Mouse (Mus musculus): ENCODE data around the gene Rab3ip. TPM values are rescaled to one million over a fixed set of nuclear protein-coding genes. Genes with fewer than 3 reads are reported as not detected.

Rab3ip gene
- total RNA-seq (2021), result 10 to 100 TPM; 43.3 to 44.8 TPM
- long read RNA-seq, experiment 1, transcript Rab3ip-203 (11 exons, 1,844 nt), result minor isoform, 17 of 78 reads
- long read RNA-seq, experiment 1, transcript Rab3ip-201 (10 exons, 2,690 nt), result major isoform, 39 of 78 reads
- long read RNA-seq, experiment 1, partial matches to known transcripts, result 6 of 78 reads
- long read RNA-seq, experiment 1, other reads (novel, unspliced or antisense), result 16 of 78 reads
- long read RNA-seq, experiment 2, transcript Rab3ip-203 (11 exons, 1,844 nt), result minor isoform, 17 of 55 reads
- long read RNA-seq, experiment 2, transcript Rab3ip-201 (10 exons, 2,690 nt), result major isoform, 24 of 55 reads
- long read RNA-seq, experiment 2, partial matches to known transcripts, result 5 of 55 reads
- long read RNA-seq, experiment 2, other reads (novel, unspliced or antisense), result 9 of 55 reads

DNA sequence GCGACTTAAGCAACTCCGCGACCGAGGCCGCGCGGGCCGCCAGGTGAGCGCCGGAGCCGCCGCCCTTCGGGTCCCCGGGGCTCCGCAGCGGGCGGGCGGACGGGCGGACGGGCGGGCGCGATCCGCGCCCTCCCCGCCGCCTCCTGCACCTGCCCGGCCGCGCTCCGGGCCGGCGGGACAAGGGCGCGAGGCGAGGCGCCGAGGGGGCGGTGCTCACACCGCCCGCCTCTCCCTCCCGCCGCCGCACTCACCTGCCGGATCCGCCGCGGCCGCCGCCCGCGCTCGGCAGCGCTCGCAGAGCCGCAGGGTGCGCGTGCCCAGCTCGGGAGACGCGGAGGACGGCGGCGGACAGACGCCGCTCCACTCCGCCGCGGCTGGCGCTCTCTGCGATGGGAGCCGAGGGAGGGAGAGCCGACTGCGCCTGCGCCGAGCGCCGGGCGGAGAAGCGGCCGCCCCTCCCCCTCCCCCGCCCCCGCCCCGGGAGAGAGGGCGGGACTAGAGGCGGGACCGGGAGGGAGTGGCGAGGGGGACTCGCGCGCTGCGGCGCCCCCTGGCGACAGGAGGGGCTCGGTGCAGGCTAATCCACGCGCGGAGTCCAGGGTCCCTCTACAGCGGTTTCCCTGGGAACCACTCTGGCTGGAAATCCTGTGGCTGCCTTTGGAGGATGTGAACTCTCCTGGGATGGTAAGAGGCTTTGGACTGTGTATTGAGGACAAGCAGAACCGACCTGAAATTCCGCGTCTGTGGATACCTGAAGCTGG, at the start of gene Rab3ip:
Rab3ip (minus strand) TSS at position 761 of the 761 bp plus-strand sequence.
- peak; percentile 85 to 91 for DNase-seq (ENCODE audit: low spot score in 2 of 2)

GRCm38 (mm10) chr10:116998716-116999455, 48.3 kb upstream of the Rab3ip start:
- DNase-seq (ENCODE audit: low spot score in 2 of 2), result no peak

DNA sequence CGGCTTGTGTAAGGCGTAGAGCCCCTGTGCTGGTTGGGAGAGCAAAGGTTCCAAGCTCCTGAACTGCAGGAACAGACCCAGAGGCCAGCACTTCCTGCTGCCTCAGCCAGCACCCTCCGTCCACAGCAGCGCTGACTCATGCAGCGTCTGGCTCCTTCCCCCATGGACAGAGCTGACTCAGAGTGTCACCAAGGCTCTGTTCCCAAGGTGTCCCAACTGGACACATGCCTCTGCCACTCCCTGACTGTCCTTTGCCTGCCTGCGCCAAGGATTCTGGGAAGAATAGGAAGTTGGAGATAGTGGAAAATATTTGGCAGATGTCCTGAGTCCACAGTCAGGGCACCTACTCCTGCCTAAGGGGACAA, 45.6 kb upstream of the Rab3ip start:
- DNase-seq (ENCODE audit: low spot score in 2 of 2), result no peak

DNA sequence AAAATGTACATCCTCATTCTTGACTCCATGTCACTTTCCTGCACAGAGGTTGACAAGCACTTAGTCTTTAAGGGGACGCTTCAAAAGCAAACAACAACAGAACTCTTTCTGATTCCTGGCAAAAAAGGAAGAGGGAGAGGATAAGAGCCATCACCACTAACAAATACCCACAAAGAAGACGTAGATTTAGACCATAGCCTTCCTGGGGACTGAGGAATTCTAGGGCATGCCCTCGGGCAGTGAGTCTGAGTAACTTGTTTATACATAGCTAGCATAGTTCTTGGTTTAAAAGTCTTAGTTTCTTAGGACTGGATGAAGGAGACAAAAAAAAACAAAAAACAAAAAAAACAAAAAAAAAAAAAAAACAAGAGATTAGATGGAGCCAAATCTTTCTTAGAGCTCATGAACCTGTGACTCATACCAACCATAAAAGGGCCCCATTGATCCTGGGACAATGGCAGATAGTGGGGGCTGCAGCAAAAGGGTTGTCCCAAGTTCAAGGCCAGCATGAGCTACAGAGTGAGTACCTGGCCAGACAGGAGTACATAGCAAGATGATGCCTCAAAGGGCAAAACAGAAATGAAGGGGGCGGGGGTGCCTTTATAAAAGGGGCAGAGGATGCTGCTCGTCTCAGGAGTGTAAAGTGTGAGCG, 45.1 kb upstream of the Rab3ip start:
- no peak for DNase-seq (ENCODE audit: low spot score in 2 of 2)

GRCm38 (mm10) chr10:116995162-116995561, 44.6 kb upstream of the Rab3ip start:
- no peak for DNase-seq (ENCODE audit: low spot score in 2 of 2)

- DNase-seq (ENCODE audit: low spot score in 2 of 2), result no peak
These were observed 43.4 kb upstream of the Rab3ip start for GRCm38 (mm10) chr10:116993971-116994370.

DNA sequence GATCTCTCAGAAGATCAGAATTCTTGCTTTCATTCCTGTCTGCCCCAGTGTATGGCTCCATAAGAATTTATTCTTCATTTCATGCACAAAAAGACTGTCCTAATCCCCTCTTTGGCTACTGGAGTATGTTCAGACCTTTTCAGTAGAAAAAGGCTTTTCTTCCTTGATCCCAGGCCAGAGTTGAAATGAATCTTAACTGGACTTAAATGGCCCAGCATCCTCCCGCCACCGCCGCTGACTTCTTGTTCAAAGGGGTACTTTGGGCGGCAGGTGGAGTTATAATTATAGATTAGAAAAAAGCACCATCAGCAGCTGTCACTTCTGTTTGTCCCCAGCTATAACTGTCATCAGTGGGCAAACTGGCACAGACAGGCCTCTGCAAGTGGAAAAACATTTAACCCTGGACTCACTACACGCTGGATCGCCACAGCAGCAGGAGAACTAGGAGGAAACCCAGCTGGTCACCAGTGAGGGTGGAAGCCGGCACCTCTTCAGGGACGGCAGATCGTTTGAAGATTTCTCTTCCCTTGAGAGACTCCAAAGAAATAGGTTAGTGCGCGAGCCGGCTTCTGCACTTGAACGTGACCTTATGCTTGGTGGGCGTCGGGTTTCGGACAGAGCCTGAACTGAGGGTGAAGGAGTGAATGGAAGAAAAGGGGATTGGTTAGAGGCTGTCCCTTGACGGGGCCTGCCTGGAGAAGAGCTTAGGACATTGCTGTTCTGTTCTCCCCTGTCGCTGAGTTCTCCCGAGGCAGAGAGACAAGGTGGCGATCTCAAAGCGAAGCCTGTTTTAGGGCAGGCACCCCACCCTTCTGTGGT, 35.9 kb upstream of the Rab3ip start, which contains the start of gene Best3:
Best3 (plus strand) TSS at position 51 of the 819 bp plus-strand sequence.
- no peak for DNase-seq (ENCODE audit: low spot score in 2 of 2)

DNA sequence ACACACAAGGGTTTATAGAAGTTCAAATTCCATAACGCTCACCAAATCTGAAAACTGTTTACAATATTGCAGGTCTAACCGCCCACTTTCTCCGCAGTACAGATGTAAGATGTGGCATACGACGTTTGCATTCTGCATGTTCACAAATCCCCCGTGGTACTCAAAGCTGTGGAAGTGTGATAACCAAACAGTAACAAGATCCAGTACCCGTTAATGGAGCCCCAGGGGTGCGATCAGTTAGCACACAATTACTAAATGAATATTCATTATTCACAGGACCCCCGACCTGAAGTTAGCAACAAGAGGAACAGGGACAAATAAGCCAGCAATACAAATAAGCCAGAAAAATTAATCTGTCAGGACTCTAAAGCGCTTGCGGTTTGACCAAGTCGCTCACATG, 34.3 kb upstream of the Rab3ip start:
- no peak for DNase-seq (ENCODE audit: low spot score in 2 of 2)

DNA sequence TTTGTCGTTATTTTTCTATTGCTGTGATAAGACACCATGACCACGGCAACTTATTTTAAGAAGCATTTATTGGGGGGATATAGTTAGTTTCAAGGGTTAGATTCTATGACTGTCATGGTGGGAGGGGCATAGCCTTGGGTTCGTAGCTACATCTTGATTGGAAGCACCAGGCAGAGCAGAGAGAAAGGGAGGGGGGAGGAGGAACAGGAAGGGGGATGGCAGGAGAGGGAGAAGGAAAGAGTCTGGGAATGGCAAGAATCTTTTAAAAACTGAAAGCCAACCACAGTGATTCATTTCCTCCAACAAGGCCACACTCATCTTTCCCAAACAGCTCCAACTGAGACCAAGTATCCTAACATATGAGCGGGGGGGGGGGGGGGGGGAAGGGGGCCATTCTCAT, 32.0 kb upstream of the Rab3ip start:
- no peak for DNase-seq (ENCODE audit: low spot score in 2 of 2)

DNA sequence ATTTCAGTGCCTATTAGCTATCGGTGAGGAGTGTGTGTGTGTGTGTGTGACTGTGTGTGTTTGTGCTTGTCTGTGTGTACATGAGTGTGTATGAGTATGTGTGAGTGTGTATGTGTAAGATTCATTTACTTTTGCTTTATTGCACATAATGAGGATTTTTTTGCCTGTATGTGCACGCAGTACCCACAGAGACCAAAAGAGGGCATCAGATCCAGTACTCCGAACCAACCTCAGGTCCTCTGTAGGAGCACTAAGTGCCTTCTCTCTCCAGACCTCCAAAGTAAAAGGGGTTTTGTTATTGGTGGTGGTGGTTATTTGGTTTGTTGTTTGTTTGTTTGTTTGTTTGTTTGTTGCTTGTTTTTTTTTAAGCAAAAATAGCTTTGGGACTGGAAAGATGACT, 30.3 kb upstream of the Rab3ip start:
- DNase-seq (ENCODE audit: low spot score in 2 of 2), result no peak

- DNase-seq (ENCODE audit: low spot score in 2 of 2), result no peak
These were observed 29.7 kb upstream of the Rab3ip start for GRCm38 (mm10) chr10:116980273-116980672.

DNA sequence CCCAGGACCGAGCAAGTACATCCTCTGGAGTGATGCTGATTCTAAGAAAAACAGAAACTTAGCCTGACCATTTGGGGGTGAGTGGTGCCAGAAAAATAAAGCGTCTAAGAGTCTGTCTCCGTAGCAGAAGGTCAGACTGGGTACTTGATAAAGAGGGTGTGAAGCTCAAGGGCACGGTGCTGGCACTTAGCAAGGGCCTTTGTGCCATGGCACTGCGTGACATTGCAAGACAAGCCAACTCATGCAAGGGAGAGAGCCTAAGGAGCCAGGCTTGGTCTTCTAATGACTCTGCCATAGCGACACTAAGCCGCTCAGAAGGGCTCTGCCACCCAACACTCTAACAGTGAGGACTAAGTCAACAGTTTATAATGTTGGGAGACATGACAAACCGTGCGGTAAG, 28.3 kb upstream of the Rab3ip start:
- no peak for DNase-seq (ENCODE audit: low spot score in 2 of 2)

DNA sequence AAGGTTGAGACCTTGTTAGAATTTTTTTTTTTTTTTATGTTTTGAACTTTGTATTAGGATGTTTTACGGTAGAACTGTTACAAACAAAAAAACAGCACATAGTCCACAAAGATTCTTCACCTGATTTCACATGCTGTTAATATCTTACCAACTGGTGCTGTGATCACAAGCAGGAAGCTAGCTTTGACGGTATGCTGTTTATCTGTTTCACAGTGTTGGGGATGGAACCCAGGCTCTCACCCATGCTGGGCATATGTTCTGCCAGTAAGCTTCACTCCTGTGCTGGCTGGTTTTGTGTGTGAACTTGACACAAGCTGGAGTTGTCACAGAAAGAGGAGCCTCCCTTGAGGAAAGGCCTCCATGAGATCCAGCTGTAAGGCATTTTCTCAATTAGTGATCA, 27.3 kb upstream of the Rab3ip start:
- DNase-seq (ENCODE audit: low spot score in 2 of 2), result no peak

- no peak for DNase-seq (ENCODE audit: low spot score in 2 of 2)
These were observed 26.9 kb upstream of the Rab3ip start for GRCm38 (mm10) chr10:116977455-116977854.

DNA sequence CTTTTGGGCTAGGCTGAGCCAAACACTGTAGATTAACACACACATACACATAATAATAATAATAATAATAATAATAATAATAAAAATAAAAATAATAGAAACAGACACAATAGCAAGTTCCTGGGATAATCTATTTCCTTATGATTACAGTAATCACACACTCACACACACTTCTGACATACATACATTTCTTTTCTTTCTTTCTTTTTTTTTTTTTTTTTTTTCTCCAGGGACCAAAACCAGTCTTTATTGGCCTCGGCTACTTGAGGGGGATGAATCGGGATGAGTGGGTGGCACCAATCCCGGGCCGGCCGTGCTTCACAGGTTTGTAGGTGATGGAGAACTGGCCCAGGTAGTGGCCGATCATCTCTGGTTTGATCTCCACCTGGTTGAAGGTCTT, 21.9 kb upstream of the Rab3ip start, which contains the start of gene Gm10271:
Gm10271 (minus strand) TSS at position 101 of the 400 bp plus-strand sequence.
- no peak for DNase-seq (ENCODE audit: low spot score in 2 of 2)

DNA sequence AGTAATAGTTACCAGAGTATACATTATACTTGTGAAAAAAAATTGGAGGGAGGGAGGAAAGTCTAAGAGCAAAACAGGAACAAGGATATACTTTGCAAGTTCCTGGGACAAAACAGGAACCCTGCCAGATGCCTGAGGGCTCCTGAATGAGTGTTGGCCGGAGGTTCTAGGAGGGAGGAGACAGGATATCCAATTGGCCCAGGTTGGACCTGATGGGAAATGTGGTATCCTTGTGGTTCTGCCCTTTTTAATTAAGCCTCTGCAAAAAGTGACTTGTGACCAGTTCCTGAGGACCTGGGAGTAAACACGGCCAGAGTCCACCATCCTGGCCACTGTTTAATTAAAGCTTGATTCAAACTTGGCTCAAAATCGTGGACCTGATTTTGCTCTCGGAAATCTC, 18.2 kb upstream of the Rab3ip start:
- DNase-seq (ENCODE audit: low spot score in 2 of 2), result no peak

- DNase-seq (ENCODE audit: low spot score in 2 of 2), result no peak
These were observed 15.5 kb upstream of the Rab3ip start for GRCm38 (mm10) chr10:116966065-116966464.

DNA sequence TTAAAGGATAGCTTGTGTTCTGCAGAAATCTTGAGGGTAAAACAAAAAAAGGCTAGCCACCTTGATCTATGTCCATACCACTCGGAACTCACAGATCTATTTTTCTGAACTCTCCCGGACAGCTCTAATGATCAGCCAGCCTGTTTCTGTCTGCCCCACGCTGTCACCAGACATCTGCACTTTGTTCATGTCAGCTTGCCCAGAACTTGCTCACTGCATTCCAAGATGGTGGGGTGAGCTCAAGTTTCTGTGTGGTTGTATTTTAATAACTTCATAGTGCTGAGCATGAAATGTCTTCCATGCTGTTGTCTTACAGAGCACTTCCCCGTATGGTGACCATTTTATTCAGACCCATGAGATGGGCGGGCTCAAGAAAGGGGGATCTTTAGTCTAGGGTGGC, 14.7 kb upstream of the Rab3ip start:
- no peak for DNase-seq (ENCODE audit: low spot score in 2 of 2)

DNA sequence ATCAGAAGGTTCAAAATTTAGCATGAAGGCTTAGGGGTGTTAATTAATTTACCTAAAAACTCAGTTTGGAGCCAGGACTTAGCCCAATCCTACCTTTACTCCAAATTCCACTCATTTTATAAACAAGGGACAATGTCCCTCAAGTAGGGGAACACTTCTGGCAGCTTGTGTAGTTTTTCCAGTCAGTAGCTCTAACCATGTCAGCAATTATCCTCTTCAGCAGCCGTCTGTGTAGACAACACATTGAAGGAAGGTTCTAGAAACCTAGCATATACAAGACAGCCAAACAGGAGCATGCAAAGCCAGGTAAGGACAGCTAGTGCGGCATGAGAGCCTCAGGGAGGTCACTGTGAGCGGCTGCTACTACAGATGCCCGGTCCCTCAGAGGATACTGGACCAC, 14.0 kb upstream of the Rab3ip start:
- no peak for DNase-seq (ENCODE audit: low spot score in 2 of 2)

GRCm38 (mm10) chr10:116964084-116964483, 13.5 kb upstream of the Rab3ip start:
- DNase-seq (ENCODE audit: low spot score in 2 of 2), result no peak
